Mouse (Mus musculus) neural tube, embryonic 15.5 days (tissue): Measurements from ENCODE around the gene Fkbp2. TPM values are rescaled to one million over a fixed set of nuclear protein-coding genes. Genes with fewer than 3 reads are reported as not detected.

Source experiments
- ATAC-seq: fragments of 200-750 bp; cut with Nextera tagmentation; 2 replicates; pipeline ENCODE4 v1.8.0; 2017; ENCODE audit warnings: mild to moderate bottlenecking, moderate TSS enrichment, moderate library complexity; ENCODE audit not compliant: low FRiP score
- H3K27ac ChIP-seq: fragments of 300-500 bp; sonication (generic); replicated peaks from 2 replicates; pipeline ENCODE4 v1.5.1; 2015; ENCODE audit warnings: mild to moderate bottlenecking, inconsistent platforms
- H3K27me3 ChIP-seq: fragments of 300-500 bp; sonication (generic); replicated peaks from 2 replicates; pipeline ENCODE4 v1.6.1; 2015; ENCODE audit warnings: inconsistent platforms
- H3K36me3 ChIP-seq: fragments of 300-500 bp; sonication (generic); 2 replicates; pipeline ENCODE4 v1.6.1; 2015; ENCODE audit warnings: inconsistent platforms
- H3K4me1 ChIP-seq: fragments of 300-500 bp; sonication (generic); 2 replicates; pipeline ENCODE4 v1.6.1; 2015; ENCODE audit warnings: inconsistent platforms
- H3K4me2 ChIP-seq: fragments of 300-500 bp; sonication (generic); 2 replicates; pipeline ENCODE4 v1.6.1; 2015; ENCODE audit warnings: inconsistent platforms, mild to moderate bottlenecking, moderate library complexity
- H3K4me3 ChIP-seq: fragments of 300-500 bp; sonication (generic); replicated peaks from 2 replicates; pipeline ENCODE4 v1.5.1; 2015; ENCODE audit warnings: mild to moderate bottlenecking, inconsistent platforms
- H3K9ac ChIP-seq: fragments of 300-500 bp; sonication (generic); replicated peaks from 2 replicates; pipeline ENCODE4 v1.6.1; 2015; ENCODE audit warnings: mild to moderate bottlenecking, inconsistent platforms
- H3K9me3 ChIP-seq: fragments of 300-500 bp; sonication (generic); replicated peaks from 2 replicates; pipeline ENCODE4 v1.6.1; 2016; ENCODE audit warnings: inconsistent platforms
- WGBS: fragments of 180-500 bp; shearing (Covaris S2); methylation state at CpG from one replicate; pipeline ENCODE4 v1.1.7; 2015; ENCODE audit warnings: mixed read lengths; 5-methylcytosine and 5-hydroxymethylcytosine counted together
- polyA plus RNA-seq: library from polyadenylated mRNA; unstranded; fragments of >200 nt; fragmentation: Nextera tagmentation; extraction: Ambion mirVana; gene quantifications from 2 replicates; pipeline ENCODE4 v1.2.1, GENCODE M21; 2015

Fkbp2 gene
- polyA plus RNA-seq, 1 experiment from 2014 or later: 190 TPM

DNA sequence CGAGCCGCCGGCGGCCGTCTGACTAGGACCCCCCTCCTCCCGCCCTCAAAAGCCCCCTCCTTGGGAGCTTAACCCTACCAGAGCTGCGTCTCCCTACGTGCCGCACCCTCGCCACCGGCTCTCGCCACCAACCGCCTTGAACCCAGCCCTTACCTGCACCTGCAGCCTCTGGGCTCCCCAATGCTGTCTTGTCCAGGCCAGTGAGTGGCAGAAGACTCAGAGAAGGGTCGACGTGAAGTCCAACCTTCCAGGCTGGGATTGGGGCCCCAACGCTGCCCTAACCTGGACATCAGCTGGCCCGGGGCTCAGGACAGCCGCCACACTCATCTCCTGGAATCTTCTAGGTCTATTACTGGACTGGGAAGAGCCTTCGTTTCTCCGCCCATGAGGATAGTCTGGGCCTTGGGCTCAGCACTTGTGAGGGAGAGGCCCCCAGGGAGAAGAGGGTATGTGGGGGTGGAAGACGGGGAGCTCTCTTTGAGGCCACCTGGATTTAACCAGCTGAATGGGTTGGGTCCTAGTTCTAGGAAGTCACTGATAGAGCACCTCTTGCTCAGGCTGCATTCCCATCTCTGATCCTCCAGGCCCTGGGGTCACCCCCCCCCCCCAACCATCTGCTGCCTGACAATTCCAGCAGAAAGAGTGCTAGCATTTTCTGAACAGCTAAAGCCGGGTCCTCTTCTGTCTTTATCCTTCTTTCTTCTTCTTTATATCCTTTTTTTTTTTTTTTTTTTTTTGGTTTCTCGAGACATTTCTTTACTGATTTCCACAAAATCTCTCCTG, 45.9 kb downstream of the Fkbp2 start, which contains the start of gene Kcnk4:
TSS of gene Kcnk4 (minus strand) at position 321 of the 783 bp plus-strand sequence.
- Histone ChIP-seq H3K27ac (peak within 1 kb of the TSS; percentile 42; the same call in 1 of the 2 replicates), H3K36me3 (0 out of 2 replicates have a peak, but pooled peaks cover 6% of the 10 kb centered on the region), H3K27me3 (peaks cover 66% of the 10 kb centered on the region), H3K4me2 (peak within 1 kb of the TSS; percentile 76), H3K4me3 (peak within 1 kb of the TSS; percentile 47), H3K4me1 (peaks cover 37% of the 10 kb centered on the region), H3K9ac (peak within 1 kb of the TSS; percentile 50), H3K9me3 (no peaks in the 10 kb centered on the region)
- WGBS: 15% methylated on average over 17 of the region's 23 CpGs
- no peak for ATAC-seq

DNA sequence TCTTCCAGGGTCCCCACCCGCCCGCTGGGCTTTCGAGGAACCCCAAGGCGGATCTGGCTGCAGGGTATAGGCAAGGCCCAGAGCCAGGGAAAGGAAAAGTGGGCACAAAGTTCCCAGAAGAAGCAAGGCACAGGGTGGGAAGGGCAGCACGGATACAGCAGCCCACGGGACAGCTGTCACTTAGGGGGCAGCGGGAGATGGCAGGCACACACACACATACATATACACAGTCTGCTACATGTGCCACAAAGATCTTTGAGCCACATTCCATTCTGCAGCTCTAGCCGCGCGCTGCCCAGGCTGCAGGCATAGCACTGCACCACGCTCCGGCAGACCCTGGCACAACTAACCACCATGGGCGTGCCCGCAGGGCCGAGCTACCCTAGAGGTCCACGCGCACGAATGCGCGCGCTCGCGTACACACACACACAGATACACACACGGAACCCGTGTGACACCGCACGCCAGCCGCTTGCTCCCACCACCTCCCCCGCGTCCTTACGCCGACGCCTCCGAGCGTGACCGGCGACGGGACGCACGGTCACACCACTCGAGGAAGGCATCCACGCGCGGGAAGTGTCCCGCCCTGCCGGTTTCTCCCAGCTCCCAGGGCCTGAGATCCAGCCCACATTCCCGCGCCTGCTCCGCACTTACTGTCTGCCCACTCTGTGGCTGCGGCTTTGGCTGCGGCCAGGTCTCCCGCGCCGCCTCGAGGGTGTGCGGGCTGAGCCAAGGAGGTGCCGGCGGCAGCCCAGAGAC, 46.7 kb downstream of the Fkbp2 start:
- H3K4me2 ChIP-seq: peak overlapping the region; percentile 76
- no peaks in the 10 kb centered on the region for H3K9me3 ChIP-seq
- H3K27me3 ChIP-seq: peaks cover 74% of the 10 kb centered on the region
- peak overlapping the region; percentile 47 for H3K4me3 ChIP-seq
- peaks cover 29% of the 10 kb centered on the region for H3K4me1 ChIP-seq
- 0 out of 2 replicates have a peak, but pooled peaks cover 6% of the 10 kb centered on the region for H3K36me3 ChIP-seq
- WGBS: 4% methylated on average over 53 of the region's 58 CpGs
- peak; percentile 79 for ATAC-seq
- H3K27ac ChIP-seq: peak overlapping the region; percentile 42; the same call in 1 of the 2 replicates
- peak overlapping the region; percentile 50 for H3K9ac ChIP-seq

DNA sequence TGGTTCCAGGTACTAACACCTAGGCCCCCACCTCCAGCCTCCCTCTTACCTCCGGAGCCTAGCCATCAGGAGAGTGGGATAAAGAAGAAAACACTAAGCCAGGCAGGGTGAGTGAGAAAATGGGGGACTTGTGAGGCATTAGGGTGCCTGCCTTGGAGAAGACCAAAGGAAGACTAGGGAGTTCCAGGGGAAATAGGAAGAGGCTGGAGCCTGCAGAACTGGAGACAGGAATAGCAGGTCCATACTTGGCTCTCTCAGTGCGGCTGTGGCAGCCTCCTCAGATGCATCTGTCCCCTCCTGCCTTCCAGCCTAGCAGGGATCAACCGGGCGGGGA, 47.2 kb downstream of the Fkbp2 start:
- Histone ChIP-seq H3K36me3 (0 out of 2 replicates have a peak, but pooled peaks cover 4% of the 10 kb centered on the region), H3K9ac (0 out of 2 replicates have a peak overlapping the region, but pooled peaks have one; percentile 50), H3K27me3 (peaks cover 79% of the 10 kb centered on the region), H3K4me3 (peak overlapping the region; percentile 47), H3K4me1 (peaks cover 24% of the 10 kb centered on the region), H3K9me3 (no peaks in the 10 kb centered on the region), H3K27ac (0 out of 2 replicates have a peak overlapping the region, but pooled peaks have one; percentile 2), H3K4me2 (peak overlapping the region; percentile 76)
- no peak for ATAC-seq
- 29% methylated on average over 4 of the region's 4 CpGs for WGBS

DNA sequence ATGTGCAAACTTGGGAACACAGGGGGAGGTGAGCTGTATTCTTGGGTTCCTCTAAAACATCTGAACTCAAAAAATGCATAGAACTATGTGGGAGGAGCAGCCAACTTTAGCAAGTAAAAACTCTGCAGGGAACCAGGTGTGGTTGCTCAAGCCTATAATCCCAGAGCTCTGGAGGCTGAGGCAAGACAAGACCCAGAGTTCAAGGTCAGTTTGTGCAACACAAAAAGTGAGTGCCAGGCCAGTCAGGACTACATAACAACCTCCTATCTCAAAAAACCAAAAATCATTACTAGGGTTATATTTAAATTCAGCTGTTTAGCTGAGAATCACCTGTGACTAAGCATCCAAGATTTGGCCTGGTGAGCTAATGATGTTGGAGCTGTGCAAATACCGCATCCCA, 48.3 kb downstream of the Fkbp2 start:
- no peak overlapping the region for H3K4me3 ChIP-seq
- H3K9ac ChIP-seq: no peak overlapping the region
- H3K4me2 ChIP-seq: no peak overlapping the region
- 35% methylated on average over 1 of the region's 1 CpGs for WGBS
- peaks cover 83% of the 10 kb centered on the region for H3K27me3 ChIP-seq
- peaks cover 18% of the 10 kb centered on the region for H3K4me1 ChIP-seq
- no peak for ATAC-seq
- H3K9me3 ChIP-seq: no peaks in the 10 kb centered on the region
- H3K36me3 ChIP-seq: no peaks in the 10 kb centered on the region
- no peak overlapping the region for H3K27ac ChIP-seq

DNA sequence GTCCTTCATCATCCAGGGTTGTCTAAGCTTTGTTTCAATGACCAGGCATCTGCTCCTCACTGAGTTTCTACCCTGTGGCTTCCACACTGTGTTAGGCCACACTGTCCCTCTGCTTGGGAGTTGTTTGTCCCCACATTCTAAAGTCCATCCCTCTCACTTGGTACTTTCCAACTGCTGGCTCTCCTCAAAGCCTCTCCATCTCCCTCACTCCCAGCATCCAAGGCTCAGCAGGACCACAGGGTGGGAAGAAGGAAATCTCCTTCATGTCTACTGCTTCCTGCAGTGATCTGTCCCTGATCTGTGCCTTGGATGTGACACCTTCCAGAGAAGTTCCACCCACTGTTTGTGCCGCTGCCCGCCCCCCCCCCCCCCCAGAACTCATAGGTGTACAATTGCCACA, 49.3 kb downstream of the Fkbp2 start:
- no peak overlapping the region for H3K4me3 ChIP-seq
- no peak overlapping the region for H3K9ac ChIP-seq
- H3K4me2 ChIP-seq: no peak overlapping the region
- WGBS: 0% methylated on average over 2 of the region's 2 CpGs
- no peaks in the 10 kb centered on the region for H3K9me3 ChIP-seq
- ATAC-seq: no peak
- H3K27ac ChIP-seq: no peak overlapping the region
- no peaks in the 10 kb centered on the region for H3K36me3 ChIP-seq
- peaks cover 21% of the 10 kb centered on the region for H3K4me1 ChIP-seq
- H3K27me3 ChIP-seq: peaks cover 86% of the 10 kb centered on the region

DNA sequence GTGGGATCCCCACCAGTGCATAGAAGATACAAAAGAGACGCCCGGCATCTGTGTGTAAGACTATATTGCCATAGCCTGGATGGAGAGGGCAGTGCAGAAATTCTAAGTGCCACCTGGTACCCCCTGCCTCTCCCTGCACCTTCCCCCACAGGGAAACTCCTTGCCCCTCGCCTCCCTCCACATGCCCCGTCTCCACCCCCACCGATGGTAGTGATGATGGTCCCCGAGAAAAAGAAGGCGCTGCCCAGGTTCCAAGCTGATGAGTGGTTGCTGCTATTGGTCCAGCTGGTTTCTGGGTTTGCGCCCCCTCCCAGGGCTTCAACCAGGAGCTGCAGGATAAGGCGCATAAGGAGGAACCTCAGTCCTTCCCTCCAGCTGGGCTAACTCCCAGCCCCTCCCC, 52.2 kb downstream of the Fkbp2 start:
- peaks cover 94% of the 10 kb centered on the region for H3K27me3 ChIP-seq
- no peak overlapping the region for H3K4me2 ChIP-seq
- H3K36me3 ChIP-seq: no peaks in the 10 kb centered on the region
- no peak overlapping the region for H3K4me3 ChIP-seq
- 16% methylated on average over 7 of the region's 9 CpGs for WGBS
- no peak overlapping the region for H3K9ac ChIP-seq
- H3K4me1 ChIP-seq: peaks cover 18% of the 10 kb centered on the region
- no peak for ATAC-seq
- H3K27ac ChIP-seq: no peak overlapping the region
- H3K9me3 ChIP-seq: no peaks in the 10 kb centered on the region

Other genes starting within 250 kb of the Fkbp2 start
- 15.7 and 16.2 TPM in 2 replicates for gene Rps6ka4, start 139.9 kb downstream of the Fkbp2 start, polyA plus RNA-seq
- 0.92 and 1.8 TPM in 2 replicates for gene Ccdc88b, start 122.3 kb downstream of the Fkbp2 start, polyA plus RNA-seq
- 103 and 113 TPM in 2 replicates for gene Trmt112, start 70.8 kb downstream of the Fkbp2 start, polyA plus RNA-seq
- gene Prdx5, start 70.4 kb downstream of the Fkbp2 start, polyA plus RNA-seq: 392 and 417 TPM in 2 replicates
- 16.9 and 17.1 TPM in 2 replicates for gene Esrra, start 58.7 kb downstream of the Fkbp2 start, polyA plus RNA-seq
- 6.8 TPM in 2 replicates for gene Catsperz, start 55.1 kb downstream of the Fkbp2 start, polyA plus RNA-seq
- 11.8 and 13.8 TPM in 2 replicates for gene Kcnk4, start 46.0 kb downstream of the Fkbp2 start, polyA plus RNA-seq
- 90.8 and 90.9 TPM in 2 replicates for gene Bad, start 38.6 kb downstream of the Fkbp2 start, polyA plus RNA-seq
- 59.8 and 72.3 TPM in 2 replicates for gene Gpr137, start 38.0 kb downstream of the Fkbp2 start, polyA plus RNA-seq
- 141 and 159 TPM in 2 replicates for gene Ppp1r14b, start 5.5 kb downstream of the Fkbp2 start, polyA plus RNA-seq
- 14.1 and 23.4 TPM in 2 replicates for gene Plcb3, start 4.0 kb downstream of the Fkbp2 start, polyA plus RNA-seq
- gene Vegfb, start 7.2 kb upstream of the Fkbp2 start, polyA plus RNA-seq: 68.6 and 83.1 TPM in 2 replicates
- gene Dnajc4, start 12.1 kb upstream of the Fkbp2 start, polyA plus RNA-seq: 24.8 and 28.1 TPM in 2 replicates
- gene Nudt22, start 15.6 kb upstream of the Fkbp2 start, polyA plus RNA-seq: 24.8 and 25.9 TPM in 2 replicates
- 16.5 and 22.1 TPM in 2 replicates for gene Trpt1, start 15.6 kb upstream of the Fkbp2 start, polyA plus RNA-seq
- 4.6 and 19.6 TPM in 2 replicates for gene Fermt3, start 39.0 kb upstream of the Fkbp2 start, polyA plus RNA-seq
- 210 and 232 TPM in 2 replicates for gene Stip1, start 59.5 kb upstream of the Fkbp2 start, polyA plus RNA-seq
- 7.2 and 7.7 TPM in 2 replicates for gene Macrod1, start 76.3 kb upstream of the Fkbp2 start, polyA plus RNA-seq
- gene Flrt1, start 125.2 kb upstream of the Fkbp2 start, polyA plus RNA-seq: 10.5 and 10.9 TPM in 2 replicates
- 226 and 235 TPM in 2 replicates for gene Otub1, start 225.8 kb upstream of the Fkbp2 start, polyA plus RNA-seq
- gene Cox8a, start 237.1 kb upstream of the Fkbp2 start, polyA plus RNA-seq: 1,209 and 1,254 TPM in 2 replicates